Mouse (Mus musculus): Measurements from ENCODE around the gene Sspo. TPM values are rescaled to one million over a fixed set of nuclear protein-coding genes. Genes with fewer than 3 reads are reported as not detected.

Gene Sspo
- total and polyA plus RNA-seq, 3 experiments, result not detected

DNA sequence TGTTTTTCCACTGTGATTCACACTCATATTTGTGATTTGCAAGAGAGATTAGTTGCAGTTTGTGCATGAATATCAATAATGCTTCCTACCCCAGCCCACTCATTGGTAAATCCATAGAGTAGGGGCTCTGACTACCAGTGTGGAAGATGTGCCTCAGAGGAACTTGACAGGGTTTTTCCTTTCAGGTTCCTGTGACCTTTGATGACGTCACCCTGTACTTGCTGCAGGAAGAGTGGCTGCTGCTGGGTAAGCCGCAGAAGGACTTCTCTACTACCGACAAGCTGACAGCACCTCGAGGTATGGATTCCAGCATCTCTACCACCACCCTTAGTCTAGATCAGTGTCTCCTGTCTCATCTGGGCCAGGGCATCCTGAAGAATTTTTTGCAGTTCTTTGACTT is 60.1 kb downstream of the Sspo start:
- Histone ChIP-seq H3K9me3 (replicated peaks; ENCODE audit: insufficient read depth, low read length) (no peaks in the 10 kb centered on the region), H3K4me1 (ENCODE audit: control insufficient read depth in 1 of 2, insufficient read depth in 2 of 2, low read length in 2 of 2) (no peaks in the 10 kb centered on the region), H3K27ac (ENCODE audit: control insufficient read depth, low read depth, low read length) (no peak overlapping the region), H3K9ac (ENCODE audit: control insufficient read depth, low read depth, low read length, poor library complexity, severe bottlenecking) (no peak overlapping the region), H3K79me2 (ENCODE audit: control insufficient read depth, insufficient read depth, low read length, poor library complexity) (no peaks in the 10 kb centered on the region), H3K4me3 (ENCODE audit: control insufficient read depth in 1 of 2, insufficient read depth in 1 of 2, low read depth in 2 of 2, low read length in 2 of 2) (no peak overlapping the region), H3K36me3 (ENCODE audit: control insufficient read depth in 1 of 2, insufficient read depth in 2 of 2, low read length in 2 of 2) (no peaks in the 10 kb centered on the region), H3K27me3 (ENCODE audit: control insufficient read depth in 1 of 2, insufficient read depth in 2 of 2, low read length in 2 of 2) (no peaks in the 10 kb centered on the region)
- TF ChIP-seq TAL1 (IDR thresholded peaks at IDR 0.05; ENCODE audit: low read length), result no peak
- no peak for TF ChIP-seq ZNF384 (IDR thresholded peaks at IDR 0.05; ENCODE audit: low read depth, low read length)
- no peak for TF ChIP-seq ZC3H11A (IDR thresholded peaks at IDR 0.05; ENCODE audit: low read depth, low read length)
- no peak for TF ChIP-seq MEF2A (IDR thresholded peaks at IDR 0.05; ENCODE audit: extremely low read depth, insufficient replicate concordance, low read depth, low read length, poor library complexity, severe bottlenecking)
- no peak for TF ChIP-seq USF2 (IDR thresholded peaks at IDR 0.05; ENCODE audit: borderline replicate concordance in 1 of 2, insufficient read depth in 1 of 2, low read depth in 1 of 2, low read length in 2 of 2)
- no peak for TF ChIP-seq HCFC1 (IDR thresholded peaks at IDR 0.05; ENCODE audit: low read depth, low read length)
- TF ChIP-seq POLR2AphosphoS2 (IDR thresholded peaks at IDR 0.05; ENCODE audit: low read length), result no peak
- no peak for DNase-seq (ENCODE audit: low read depth, low spot score)

DNA sequence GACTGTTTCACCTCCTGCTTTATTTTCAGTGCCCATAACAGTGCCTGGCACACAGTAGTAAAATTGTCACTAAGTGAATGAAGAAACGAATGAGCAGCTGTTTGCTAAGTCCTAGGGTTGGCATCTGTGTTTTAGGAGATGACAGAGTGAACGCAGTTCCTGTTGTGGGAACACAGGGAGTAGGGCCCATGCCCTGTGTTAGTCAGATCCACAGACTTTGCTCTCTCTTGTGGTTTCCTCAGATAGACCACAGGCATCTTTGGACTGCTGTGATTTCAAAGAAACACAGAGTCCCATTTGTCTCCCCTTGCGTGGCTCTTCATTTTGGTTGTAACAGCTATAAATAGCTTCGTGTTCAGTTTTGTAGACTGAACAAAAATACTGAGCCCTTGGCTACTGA is 62.4 kb downstream of the Sspo start:
- TF ChIP-seq MAX (IDR thresholded peaks at IDR 0.05; ENCODE audit: low read length) (no peak), TBP (IDR thresholded peaks at IDR 0.05; ENCODE audit: low read depth, low read length) (no peak), CHD2 (IDR thresholded peaks at IDR 0.05; ENCODE audit: low read length) (no peak), NELFE (IDR thresholded peaks at IDR 0.05; ENCODE audit: low read depth, low read length) (no peak), MEF2A (IDR thresholded peaks at IDR 0.05; ENCODE audit: extremely low read depth, insufficient replicate concordance, low read depth, low read length, poor library complexity, severe bottlenecking) (no peak), SMC3 (IDR thresholded peaks at IDR 0.05; ENCODE audit: low read depth, low read length) (no peak)
- Histone ChIP-seq H3K4me3 (ENCODE audit: control insufficient read depth in 1 of 2, insufficient read depth in 1 of 2, low read depth in 2 of 2, low read length in 2 of 2) (no peak overlapping the region), H3K9ac (ENCODE audit: control insufficient read depth, low read depth, low read length, poor library complexity, severe bottlenecking) (no peak overlapping the region), H3K79me2 (ENCODE audit: control insufficient read depth, insufficient read depth, low read length, poor library complexity) (no peaks in the 10 kb centered on the region), H3K9me3 (replicated peaks; ENCODE audit: insufficient read depth, low read length) (no peaks in the 10 kb centered on the region), H3K4me1 (ENCODE audit: control insufficient read depth in 1 of 2, insufficient read depth in 2 of 2, low read length in 2 of 2) (no peaks in the 10 kb centered on the region), H3K36me3 (ENCODE audit: control insufficient read depth in 1 of 2, insufficient read depth in 2 of 2, low read length in 2 of 2) (no peaks in the 10 kb centered on the region), H3K27ac (ENCODE audit: control insufficient read depth, low read depth, low read length) (no peak overlapping the region), H3K27me3 (ENCODE audit: control insufficient read depth in 1 of 2, insufficient read depth in 2 of 2, low read length in 2 of 2) (no peaks in the 10 kb centered on the region)
- no peak for DNase-seq (ENCODE audit: low read depth, low spot score)

DNA sequence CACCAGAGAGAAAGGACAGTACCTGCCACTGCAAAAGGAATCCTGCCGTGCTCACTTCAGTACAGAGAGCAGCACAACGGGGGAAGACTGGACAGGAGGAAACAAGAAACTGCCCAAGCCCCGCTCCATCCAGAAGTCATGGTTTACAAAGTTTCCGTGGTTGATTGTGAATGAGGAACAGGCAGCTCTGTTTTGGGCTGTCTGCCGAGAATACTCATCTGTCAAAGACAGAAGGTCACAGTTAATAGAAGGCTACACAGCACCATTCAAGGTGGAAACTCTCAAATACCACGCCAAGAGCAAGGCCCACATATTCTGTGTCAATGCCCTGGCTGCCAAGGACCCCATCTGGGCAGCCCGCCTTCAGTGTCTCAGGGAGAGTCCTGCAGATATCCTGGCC is 63.8 kb downstream of the Sspo start:
- Histone ChIP-seq H3K27me3 (ENCODE audit: control insufficient read depth in 1 of 2, insufficient read depth in 2 of 2, low read length in 2 of 2) (no peaks in the 10 kb centered on the region), H3K4me3 (ENCODE audit: control insufficient read depth in 1 of 2, insufficient read depth in 1 of 2, low read depth in 2 of 2, low read length in 2 of 2) (no peak overlapping the region), H3K9me3 (replicated peaks; ENCODE audit: insufficient read depth, low read length) (no peaks in the 10 kb centered on the region), H3K79me2 (ENCODE audit: control insufficient read depth, insufficient read depth, low read length, poor library complexity) (no peaks in the 10 kb centered on the region), H3K9ac (ENCODE audit: control insufficient read depth, low read depth, low read length, poor library complexity, severe bottlenecking) (no peak overlapping the region), H3K27ac (ENCODE audit: control insufficient read depth, low read depth, low read length) (no peak overlapping the region), H3K36me3 (ENCODE audit: control insufficient read depth in 1 of 2, insufficient read depth in 2 of 2, low read length in 2 of 2) (no peaks in the 10 kb centered on the region), H3K4me1 (ENCODE audit: control insufficient read depth in 1 of 2, insufficient read depth in 2 of 2, low read length in 2 of 2) (no peaks in the 10 kb centered on the region)
- TF ChIP-seq MXI1 (IDR thresholded peaks at IDR 0.05; ENCODE audit: low read depth, low read length), result no peak
- TF ChIP-seq BHLHE40 (IDR thresholded peaks at IDR 0.05; ENCODE audit: borderline replicate concordance, low read depth, low read length), result no peak
- TF ChIP-seq GABPA (IDR thresholded peaks at IDR 0.05; ENCODE audit: low read depth, low read length), result no peak
- TF ChIP-seq MAZ (IDR thresholded peaks at IDR 0.05; ENCODE audit: low read depth, low read length), result no peak
- no peak for TF ChIP-seq CTCF (IDR thresholded peaks at IDR 0.05 in 2 of 3, conservative IDR thresholded peaks at IDR 0.05 in 1 of 3; ENCODE audit: control insufficient read depth in 1 of 3, insufficient read depth in 1 of 3, low read depth in 2 of 3, low read length in 3 of 3, poor library complexity in 1 of 3, severe bottlenecking in 1 of 3)
- no peak for TF ChIP-seq KAT2A (conservative IDR thresholded peaks at IDR 0.05; ENCODE audit: low read depth, low read length)
- TF ChIP-seq ZKSCAN1 (IDR thresholded peaks at IDR 0.05; ENCODE audit: low read depth, low read length), result no peak
- TF ChIP-seq NRF1 (IDR thresholded peaks at IDR 0.05; ENCODE audit: insufficient read depth, low read depth, low read length, poor library complexity, severe bottlenecking), result no peak
- no peak for TF ChIP-seq MAFK (IDR thresholded peaks at IDR 0.05; ENCODE audit: borderline replicate concordance, low read depth, low read length)
- TF ChIP-seq E2F4 (IDR thresholded peaks at IDR 0.05; ENCODE audit: borderline replicate concordance, low read depth, low read length), result no peak
- TF ChIP-seq ETS1 (IDR thresholded peaks at IDR 0.05; ENCODE audit: low read depth, low read length), result no peak
- TF ChIP-seq RAD21 (IDR thresholded peaks at IDR 0.05; ENCODE audit: low read depth, low read length), result no peak
- TF ChIP-seq CHD2 (IDR thresholded peaks at IDR 0.05; ENCODE audit: low read length), result no peak
- TF ChIP-seq ZMIZ1 (IDR thresholded peaks at IDR 0.05; ENCODE audit: low read depth, low read length), result no peak
- TF ChIP-seq MAX (IDR thresholded peaks at IDR 0.05; ENCODE audit: low read length), result no peak
- no peak for TF ChIP-seq USF2 (IDR thresholded peaks at IDR 0.05; ENCODE audit: borderline replicate concordance in 1 of 2, insufficient read depth in 1 of 2, low read depth in 1 of 2, low read length in 2 of 2)
- no peak for DNase-seq (ENCODE audit: low read depth, low spot score)
